Mouse (Mus musculus): Measurements from ENCODE around the gene Susd4.

Susd4 gene

DNA sequence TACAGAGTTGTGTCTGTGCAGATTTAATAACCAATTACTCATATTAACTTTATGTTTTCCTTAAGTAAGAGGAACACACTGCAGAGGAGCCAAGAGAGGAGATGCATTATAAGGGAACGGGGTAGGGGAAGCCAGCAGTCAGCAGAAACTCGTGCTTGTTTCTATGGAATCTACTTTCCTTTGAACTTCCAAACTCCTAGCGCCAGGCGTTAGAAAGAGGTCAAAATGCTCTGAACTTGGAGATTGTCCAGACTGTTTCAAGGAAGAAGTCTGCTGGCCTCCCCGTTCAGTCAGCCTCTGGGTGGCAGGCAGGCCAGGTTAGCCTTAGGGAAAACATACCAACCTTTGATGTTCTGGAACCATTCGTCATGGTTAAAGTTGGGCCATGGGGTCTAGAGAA, 25.2 kb downstream of the Susd4 start:
- DNase-seq = no peak

- DNase-seq = peak; percentile 97
These were observed 28.9 kb downstream of the Susd4 start for GRCm38 (mm10) chr1:182792521-182793071.

DNA sequence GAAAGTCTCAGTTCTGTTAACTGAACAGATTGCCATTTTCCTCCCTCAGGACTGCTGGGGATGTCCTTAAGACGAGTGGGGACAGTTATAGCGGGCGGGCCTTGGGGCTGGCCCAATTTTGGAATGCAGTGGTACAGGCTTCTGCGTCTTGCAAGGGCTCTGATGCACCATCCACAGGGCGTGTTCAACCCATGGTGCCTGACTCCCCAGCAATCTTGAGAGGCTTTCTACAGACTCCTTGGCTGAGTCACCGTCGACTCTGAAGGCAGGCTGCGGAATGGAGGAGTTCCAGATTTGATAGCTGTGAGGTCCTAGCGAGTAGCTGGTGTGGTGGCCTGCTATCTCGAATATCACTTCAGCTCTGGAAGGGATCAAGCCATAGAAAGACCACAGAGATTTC, 30.6 kb downstream of the Susd4 start:
- DNase-seq = no peak

DNA sequence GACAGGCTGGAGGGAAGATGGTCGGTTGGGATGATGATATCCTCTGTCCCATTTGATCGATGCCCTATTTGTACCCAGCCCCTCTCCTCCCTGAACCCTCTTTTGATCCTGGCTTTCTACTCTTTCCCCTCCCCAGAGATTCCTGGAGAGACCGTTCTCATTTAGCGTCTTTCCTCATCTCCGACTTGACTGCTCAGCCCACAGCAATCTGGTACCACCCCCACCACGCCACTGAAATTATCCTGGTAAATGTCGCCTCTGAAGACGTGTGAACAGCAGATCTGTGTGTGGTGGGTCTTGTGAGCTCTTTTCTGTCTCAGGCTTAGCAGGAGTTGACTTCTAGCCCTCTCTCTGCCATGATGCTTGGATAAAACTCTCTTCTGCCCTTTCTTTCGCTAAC, 31.0 kb downstream of the Susd4 start:
- no peak for DNase-seq

DNA sequence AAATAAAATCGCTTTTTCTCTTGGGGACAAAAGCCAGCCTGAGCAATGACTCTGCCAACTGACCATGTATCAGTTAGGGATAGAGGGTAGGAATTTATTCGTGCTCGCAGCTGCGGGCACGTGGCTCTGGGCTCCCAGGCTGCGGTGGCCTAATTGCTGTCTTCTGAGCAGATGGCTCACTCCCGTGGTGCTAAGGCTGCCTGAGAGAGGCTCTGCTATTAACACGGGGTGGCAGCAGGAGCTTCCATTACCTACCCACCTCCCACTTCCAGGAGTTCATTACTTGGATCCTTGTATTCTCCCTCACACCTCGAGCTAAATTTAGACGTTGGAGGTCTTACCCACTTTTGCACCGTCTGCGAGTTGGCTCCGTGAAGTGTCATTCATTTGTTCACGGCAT, 33.4 kb downstream of the Susd4 start:
- DNase-seq = no peak

GRCm38 (mm10) chr1:182801590-182801989, 37.9 kb downstream of the Susd4 start:
- no peak for DNase-seq

DNA sequence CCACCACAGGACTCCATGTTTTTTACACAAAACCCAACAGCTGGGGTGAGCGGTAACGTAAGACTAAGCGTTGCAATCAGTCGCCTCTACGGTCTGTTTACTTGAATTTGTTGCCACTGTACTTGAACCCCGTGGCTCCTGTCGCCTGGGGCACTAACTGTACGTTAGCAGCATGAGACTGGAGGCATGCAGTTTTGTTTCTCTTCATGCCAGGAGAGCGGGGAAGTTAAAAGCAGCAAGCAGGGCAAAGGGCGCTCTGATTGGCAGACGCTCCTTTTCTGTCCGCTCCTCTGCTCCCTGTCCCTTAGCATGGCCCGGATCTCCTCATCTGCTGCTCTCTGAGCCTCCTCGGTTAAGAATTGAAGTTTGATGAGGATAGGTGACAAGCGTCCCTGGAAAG, 39.2 kb downstream of the Susd4 start:
- DNase-seq = no peak

DNA sequence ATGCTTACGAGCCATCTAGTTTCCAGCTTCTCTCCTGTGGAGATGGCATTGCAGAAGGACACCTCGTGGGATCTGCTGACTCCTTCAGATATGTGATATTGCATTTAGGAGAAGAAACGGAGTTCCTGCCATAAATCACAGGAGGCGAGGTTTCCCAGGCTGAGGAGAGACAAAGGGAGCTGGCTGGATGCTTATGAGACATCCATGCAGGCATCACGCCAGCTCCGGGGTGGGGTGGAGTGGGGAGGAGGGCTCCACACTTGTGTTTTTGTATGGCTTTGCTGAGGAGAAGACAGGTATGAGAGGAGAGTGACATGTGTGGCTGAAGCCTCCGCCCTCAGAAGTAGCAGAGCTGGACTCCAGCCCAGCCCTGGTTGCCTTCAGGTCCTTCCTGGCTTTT, 50.3 kb downstream of the Susd4 start:
- DNase-seq = peak; percentile 55

DNA sequence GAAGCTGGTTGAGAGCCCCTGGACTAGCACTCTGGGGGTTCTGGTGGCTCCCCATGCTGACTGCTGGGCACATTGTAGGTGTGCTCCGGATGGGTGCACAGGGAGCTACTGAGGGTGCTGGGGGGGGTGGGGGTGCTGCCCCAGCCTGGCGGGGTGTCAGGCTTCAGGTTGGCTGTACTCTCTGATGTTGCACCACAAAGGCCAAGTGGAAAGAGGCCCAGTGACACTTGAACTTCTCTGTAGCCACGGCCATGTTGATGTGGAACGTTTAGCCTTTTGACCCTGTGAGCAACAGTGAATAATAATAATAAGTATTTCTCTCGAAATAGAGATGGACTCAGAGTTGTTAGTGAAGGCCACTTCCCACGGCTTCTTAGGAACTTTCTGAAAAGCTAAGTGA, 50.9 kb downstream of the Susd4 start:
- no peak for DNase-seq

- no peak for DNase-seq
These were observed 53.4 kb downstream of the Susd4 start for GRCm38 (mm10) chr1:182817106-182817505.

DNA sequence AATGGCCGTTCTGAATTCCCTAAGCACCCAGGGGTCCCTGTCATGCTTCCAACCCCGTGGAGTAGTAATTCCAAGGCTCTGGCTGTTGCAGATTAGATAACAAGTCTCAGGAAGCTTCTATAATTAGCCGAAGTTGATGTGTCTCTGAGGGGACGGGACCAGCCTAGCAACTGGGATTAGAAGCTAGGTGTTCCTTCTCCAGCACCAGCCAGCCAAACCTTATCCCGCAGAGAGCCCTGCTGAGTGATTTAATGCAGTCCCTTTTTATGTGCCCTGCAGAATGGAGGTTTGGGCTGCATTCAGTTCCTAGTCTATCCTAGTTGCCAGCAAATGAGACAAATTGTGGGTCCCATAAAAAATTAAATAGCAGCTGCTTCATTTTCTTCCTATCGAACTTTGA, 54.0 kb downstream of the Susd4 start:
- no peak for DNase-seq

DNA sequence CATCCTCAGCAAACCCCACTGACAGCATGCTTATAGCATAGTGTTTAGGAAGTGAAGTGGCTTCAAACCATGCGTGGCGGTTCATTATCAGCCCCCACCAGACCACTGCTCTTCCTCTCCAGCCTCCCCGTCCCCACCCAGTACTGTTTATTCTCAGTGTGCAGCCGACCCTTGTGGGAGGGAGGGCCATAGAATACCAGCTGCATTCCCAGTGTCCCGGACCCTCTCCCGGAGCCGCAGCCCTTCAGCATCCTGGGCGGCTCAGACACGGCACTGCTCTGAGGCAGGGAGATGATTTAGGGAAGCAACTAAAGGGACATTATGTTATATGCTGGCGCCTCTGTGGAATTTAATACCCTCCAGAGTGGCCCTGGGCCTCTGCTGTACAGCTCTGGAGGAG, 55.3 kb downstream of the Susd4 start:
- no peak for DNase-seq

DNA sequence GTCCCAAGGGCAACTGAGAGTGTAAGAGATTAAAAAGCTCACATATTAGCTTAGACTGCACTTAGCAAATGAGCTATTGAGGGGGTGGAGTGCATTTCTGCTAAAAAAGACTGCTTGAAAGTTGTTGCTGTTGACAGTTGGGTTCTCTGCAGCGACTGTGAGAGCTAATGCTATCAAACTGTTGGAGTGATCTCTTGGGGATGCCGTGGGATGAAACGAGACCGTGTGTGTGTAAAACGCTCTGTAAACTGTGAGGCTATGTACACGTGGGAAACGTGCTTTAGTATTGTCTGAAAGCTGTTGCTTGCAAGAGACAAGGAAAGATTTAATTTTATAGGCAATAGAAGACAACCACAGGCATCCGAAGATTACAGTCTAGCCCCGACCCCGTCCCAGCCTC, 59.1 kb downstream of the Susd4 start:
- no peak for DNase-seq

GRCm38 (mm10) chr1:182823723-182824421, 60.2 kb downstream of the Susd4 start:
- DNase-seq = no peak

DNA sequence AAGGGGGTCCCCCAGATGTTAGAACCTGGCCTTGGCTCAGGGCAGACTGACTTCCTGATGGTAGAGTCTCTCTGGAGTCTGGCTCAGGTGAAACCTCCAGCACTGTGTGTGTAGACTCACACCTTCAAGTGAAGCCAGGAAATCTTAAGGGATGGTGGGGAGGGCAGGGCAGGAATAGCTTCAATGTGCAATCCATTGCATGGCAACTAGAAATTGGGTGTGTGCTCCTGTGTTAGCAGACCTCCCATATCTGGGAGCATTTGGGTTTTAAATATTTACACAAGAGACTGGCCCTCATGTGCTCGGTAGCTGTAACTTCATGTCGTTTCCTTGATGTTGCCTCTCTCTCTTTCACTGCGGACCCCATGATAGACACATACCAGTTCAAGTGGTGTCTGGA, 62.9 kb downstream of the Susd4 start:
- no peak for DNase-seq

GRCm38 (mm10) chr1:182838061-182838460, 74.4 kb downstream of the Susd4 start:
- no peak for DNase-seq

DNA sequence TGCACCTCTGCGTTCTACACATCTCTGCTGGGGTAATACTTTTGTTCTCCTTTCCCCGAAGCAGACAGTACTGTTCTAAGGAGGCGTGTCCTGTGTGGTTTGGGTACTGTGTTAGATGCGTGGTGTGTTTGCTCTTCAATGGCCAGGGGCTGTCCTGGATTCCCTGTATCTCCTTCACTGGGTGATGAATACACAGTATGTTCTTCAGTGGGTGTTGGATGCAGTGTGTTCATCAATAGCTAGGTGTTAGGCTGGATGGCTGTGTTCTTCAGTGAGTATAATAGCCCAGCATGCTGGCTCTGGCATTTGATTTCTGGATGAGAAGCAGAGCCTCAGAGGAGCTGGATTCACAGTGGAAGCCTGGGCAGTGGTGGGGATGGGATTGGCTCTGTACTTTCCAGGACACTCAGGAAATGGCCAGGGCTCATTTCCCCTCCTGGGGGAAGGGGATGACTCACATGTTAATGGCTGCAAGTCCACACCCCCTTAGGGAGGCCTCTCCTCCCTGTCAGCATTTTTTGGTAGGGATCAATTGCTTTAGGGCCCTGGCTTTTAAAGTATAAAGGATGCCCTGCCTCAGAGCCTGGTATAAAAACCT, 75.8 kb downstream of the Susd4 start:
- DNase-seq = no peak

DNA sequence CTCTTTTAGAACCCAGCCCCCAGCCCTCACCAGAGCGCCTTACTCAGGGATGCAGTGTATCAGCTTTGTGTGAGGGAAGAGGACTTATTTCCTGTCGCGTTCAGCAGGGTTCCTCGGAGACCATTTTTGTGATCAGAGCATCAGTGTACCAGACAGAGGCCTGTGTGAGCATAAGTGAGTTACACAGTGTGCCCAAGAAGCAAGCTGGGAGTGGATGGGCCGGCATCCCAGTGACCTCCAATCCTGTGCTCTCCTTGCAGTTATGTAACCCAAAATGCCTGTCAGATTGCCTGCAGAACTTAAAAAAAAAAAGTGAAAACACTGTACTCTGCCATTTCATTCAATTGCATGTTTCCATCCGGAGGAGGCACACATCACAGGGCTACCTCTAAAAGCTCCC, 76.4 kb downstream of the Susd4 start:
- no peak for DNase-seq

GRCm38 (mm10) chr1:182840606-182841005, 76.9 kb downstream of the Susd4 start:
- DNase-seq = no peak

- no peak for DNase-seq
These were observed 85.9 kb downstream of the Susd4 start for GRCm38 (mm10) chr1:182849556-182849955.

GRCm38 (mm10) chr1:182850080-182850479, 86.4 kb downstream of the Susd4 start:
- no peak for DNase-seq

DNA sequence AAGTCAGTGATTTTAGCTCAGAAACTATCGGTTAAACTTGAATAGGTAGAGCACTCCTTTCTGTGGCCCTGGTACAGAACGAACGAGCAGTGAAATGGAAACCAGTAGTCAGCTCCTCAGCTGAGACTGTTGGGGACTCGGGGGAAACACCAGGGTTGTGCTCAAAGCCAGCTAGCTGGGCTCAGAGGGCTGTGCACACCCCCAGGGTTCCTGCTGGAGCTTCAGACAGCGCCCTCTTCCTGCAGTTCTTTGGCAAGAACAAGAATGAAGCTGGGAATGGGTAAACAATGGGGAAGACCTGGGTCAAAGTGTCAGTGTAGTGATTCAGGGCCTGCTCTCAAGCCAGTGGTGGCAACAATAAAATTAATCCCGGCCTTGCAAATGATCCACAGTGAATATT, 88.5 kb downstream of the Susd4 start:
- no peak for DNase-seq

DNA sequence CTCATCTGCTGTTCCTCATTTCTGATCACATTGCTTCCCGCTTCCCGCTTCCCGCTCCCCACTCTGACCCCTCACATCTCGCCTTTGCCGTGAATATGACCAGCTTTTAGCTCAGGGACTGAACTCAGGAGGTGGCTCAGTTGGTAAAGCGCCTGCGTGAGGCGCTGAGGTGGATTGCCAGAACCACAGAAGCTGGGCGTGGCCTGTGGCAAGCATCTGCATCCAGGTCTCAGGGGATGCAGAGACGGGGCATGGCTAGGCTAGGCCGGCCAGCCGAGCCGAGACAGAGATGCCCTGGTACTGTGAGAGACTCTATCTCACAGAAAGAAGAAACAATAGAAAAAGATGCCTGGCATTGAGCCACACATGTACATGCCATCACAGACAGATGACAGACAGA, 93.0 kb downstream of the Susd4 start:
- DNase-seq = no peak

DNA sequence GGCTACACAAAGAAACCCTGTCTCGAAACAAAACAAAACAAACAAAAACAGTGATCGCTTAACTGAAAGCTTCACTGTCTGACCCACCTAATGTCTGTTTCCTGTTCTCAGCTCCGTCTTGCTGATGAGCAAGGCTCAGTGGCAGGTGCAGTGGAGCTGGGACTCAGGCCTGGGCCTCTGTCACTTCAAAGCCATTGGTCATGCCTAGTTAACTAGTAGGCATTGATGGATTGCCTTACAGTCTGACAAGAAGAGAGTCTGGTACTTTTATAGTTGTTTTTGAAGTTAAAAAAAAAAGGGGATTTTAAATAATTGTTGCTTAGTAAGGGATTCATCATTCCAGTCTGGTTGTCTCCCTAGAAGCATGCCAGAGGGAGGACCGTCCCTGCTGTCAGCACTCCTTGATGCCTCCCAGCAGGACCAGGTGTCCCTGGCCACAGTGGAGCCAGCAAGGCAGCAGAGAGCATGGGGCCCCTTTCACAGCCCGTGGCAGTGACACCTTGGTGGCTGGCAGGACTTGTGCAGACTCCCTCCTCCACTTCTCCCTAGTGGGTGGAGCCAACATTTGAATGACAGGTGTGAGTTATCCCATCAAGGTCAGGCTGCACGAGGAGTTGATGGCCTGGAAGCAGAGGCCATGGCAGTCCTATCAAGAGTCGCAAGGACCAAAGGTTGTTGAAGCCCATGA, 98.2 kb downstream of the Susd4 start:
- DNase-seq = no peak
